Mouse (Mus musculus): Measurements from ENCODE around the gene Nckap5.

GRCm38 (mm10) chr1:125910211-125910870 lies 920.3 kb downstream of the Nckap5 start:
- TF ChIP-seq CTCF (IDR thresholded peaks at IDR 0.05; ENCODE audit: low read depth), result peak; percentile 37; the same call in 1 of the 2 replicates
- TF ChIP-seq EP300 (IDR thresholded peaks at IDR 0.05; ENCODE audit: low read depth), result no peak

Data from liver, embryonic 14.5 days (tissue).